Mouse (Mus musculus) midbrain, embryonic 12.5 days (tissue): ENCODE measurements around the gene Naa25. TPM values are rescaled to one million over a fixed set of nuclear protein-coding genes. Genes with fewer than 3 reads are reported as not detected.
A peak's percentile ranks its signal among the peaks of the same experiment; 100 is the strongest.
"Not testable (repeated sequence)": the region's sequence is repeated elsewhere in the genome, so short reads cannot be mapped to it uniquely, and the experiment has no call there.

Experiments
- ATAC-seq: fragments of 200-750 bp; cut with Nextera tagmentation; 2 replicates; pipeline ENCODE4 v1.8.0; 2017; ENCODE audit warnings: low read depth, moderate TSS enrichment, moderate library complexity; ENCODE audit not compliant: low FRiP score
- H3K27ac ChIP-seq: fragments of 300-500 bp; sonication (generic); replicated peaks from 2 replicates; pipeline ENCODE4 v1.5.1; 2016; ENCODE audit warnings: mild to moderate bottlenecking
- H3K27me3 ChIP-seq: fragments of 300-500 bp; sonication (generic); 2 replicates; pipeline ENCODE4 v1.6.1; 2016; ENCODE audit warnings: mild to moderate bottlenecking
- H3K36me3 ChIP-seq: fragments of 300-500 bp; sonication (generic); 2 replicates; pipeline ENCODE4 v1.6.1; 2016
- H3K4me1 ChIP-seq: fragments of 300-500 bp; sonication (generic); 2 replicates; pipeline ENCODE4 v1.6.1; 2016
- H3K4me2 ChIP-seq: fragments of 300-500 bp; sonication (generic); replicated peaks from 2 replicates; pipeline ENCODE4 v1.6.1; 2016; ENCODE audit warnings: mild to moderate bottlenecking, moderate library complexity
- H3K4me3 ChIP-seq: fragments of 300-500 bp; sonication (generic); 2 replicates; pipeline ENCODE4 v1.5.1; 2016; ENCODE audit warnings: mild to moderate bottlenecking
- H3K9ac ChIP-seq: fragments of 300-500 bp; sonication (generic); replicated peaks from 2 replicates; pipeline ENCODE4 v1.6.1; 2016; ENCODE audit warnings: mild to moderate bottlenecking, moderate library complexity
- H3K9me3 ChIP-seq: fragments of 300-500 bp; sonication (generic); 2 replicates; pipeline ENCODE4 v1.6.1; 2016; ENCODE audit warnings: mild to moderate bottlenecking
- WGBS: fragments of 180-500 bp; shearing (Covaris S2); methylation state at CpG from one replicate; pipeline ENCODE4 v1.1.7; 2016; 5-methylcytosine and 5-hydroxymethylcytosine counted together
- polyA plus RNA-seq: library from polyadenylated mRNA; unstranded; fragments of >200 nt; fragmentation: Nextera tagmentation; extraction: Ambion mirVana; gene quantifications from 2 replicates; pipeline ENCODE4 v1.2.1, GENCODE M21; 2016

Gene Naa25
- 46.0 and 48.3 TPM in 2 replicates for polyA plus RNA-seq

DNA sequence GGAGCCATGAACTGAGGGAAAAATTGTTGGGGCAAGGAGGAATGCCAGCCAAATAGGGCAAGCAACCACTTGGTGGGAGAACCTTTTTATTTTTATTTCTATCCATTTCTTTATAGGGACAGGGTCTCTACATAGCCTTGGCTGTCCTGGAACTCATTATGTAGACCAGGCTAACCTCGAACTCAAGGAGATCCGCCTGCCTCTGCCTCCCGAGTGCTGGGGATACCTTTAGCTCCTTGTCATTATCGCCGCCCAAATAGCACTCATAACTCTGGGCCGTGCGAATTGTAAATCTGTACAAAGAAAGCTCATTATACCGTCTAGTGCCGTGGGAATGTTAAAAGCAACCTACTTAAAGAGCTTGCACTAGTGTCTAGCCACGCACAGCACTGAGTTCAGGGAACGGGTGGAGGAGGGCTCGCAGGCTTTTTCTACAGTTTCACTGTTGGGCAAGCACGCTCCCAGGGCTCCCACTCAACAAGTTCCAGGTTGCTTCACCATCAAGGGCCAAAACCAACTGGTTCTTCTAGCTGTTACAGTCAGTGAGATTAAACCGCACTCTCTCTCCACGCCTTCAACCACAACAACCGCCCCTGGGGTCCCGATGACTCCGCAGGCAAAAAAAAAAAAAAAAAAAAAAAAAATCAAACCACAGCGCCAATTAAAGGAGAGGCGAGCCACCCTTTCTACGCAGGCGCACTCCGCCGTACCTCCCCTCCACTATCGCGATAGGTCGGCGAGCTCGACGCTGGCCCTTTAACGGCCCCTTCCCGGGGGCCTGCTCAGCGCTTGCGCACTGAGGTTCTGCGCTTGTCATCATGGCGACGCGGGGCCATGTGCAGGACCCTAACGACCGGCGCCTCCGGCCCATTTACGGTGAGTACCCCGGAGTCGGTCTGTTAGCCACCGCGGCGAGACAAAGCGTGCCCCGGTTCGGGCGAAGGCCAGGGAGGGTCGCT is at the start of gene Naa25:
TSS of gene Naa25 (plus strand) at position 750 of the 959 bp plus-strand sequence.
- H3K4me3 ChIP-seq = peak within 1 kb of the TSS; percentile 95
- peak; percentile 95 for ATAC-seq
- H3K4me2 ChIP-seq = peak within 1 kb of the TSS; percentile 95
- peak within 1 kb of the TSS; percentile 78 for H3K27ac ChIP-seq
- H3K4me1 ChIP-seq = peaks cover 25% of the 10 kb centered on the region
- peak within 1 kb of the TSS; percentile 79 for H3K9ac ChIP-seq
- WGBS = 11% methylated on average over 53 of the region's 53 CpGs
- no peaks in the 10 kb centered on the region for H3K9me3 ChIP-seq
- H3K27me3 ChIP-seq = no peaks in the 10 kb centered on the region
- peaks cover 4% of the 10 kb centered on the region; the same call in 1 of the 2 replicates for H3K36me3 ChIP-seq

DNA sequence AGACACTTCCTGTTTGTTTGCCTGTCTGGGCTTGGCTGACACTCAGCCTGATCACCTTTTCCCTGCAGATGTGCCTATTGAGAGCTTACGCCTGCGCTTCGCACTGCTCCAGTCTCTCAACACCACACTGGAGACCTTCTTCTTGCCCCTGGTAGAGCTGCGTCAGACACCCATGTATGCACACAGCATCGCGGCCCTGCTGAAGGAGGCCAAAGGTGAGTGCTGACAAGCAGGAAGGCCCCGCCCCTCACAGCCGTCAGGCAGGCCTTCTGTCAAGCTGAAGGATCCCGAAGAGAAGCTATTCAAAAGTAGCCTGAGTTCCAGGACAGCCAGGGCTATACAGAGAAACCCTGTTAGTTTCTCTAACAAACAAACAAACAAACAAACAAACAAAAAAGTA is 38.5 kb upstream of the Naa25 start:
- H3K9ac ChIP-seq = no peak overlapping the region

DNA sequence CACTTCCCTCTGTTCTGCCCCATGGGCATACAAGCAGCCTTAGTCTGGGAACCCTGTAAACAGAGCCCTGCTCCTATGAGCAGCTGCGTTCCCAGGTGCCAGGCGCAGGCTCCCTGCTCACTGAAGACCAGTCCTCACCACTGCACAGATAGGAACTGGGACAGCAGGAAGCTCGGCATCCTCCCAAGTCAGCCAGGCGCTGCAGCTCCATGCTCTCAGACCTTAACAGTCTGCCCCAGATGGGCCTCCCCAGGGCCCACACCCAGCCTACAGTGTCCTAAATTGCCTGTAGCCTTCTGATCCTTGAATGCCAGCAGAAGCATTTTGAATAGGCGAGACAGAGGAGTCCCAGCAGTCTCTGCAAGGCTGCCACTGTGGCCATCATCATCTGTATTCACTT is 36.0 kb upstream of the Naa25 start:
- WGBS = 90% methylated on average over 5 of the region's 5 CpGs
- ATAC-seq = no peak

More for the DNA sequence above, 38.5 kb upstream of the Naa25 start:
- Histone ChIP-seq H3K27ac (no peak overlapping the region), H3K4me1 (no peaks in the 10 kb centered on the region), H3K4me3 (no peak overlapping the region), H3K9me3 (no peaks in the 10 kb centered on the region), H3K4me2 (no peak overlapping the region), H3K36me3 (peaks cover 98% of the 10 kb centered on the region), H3K27me3 (no peaks in the 10 kb centered on the region)
- no peak for ATAC-seq
- WGBS = 76% methylated on average over 9 of the region's 9 CpGs

DNA sequence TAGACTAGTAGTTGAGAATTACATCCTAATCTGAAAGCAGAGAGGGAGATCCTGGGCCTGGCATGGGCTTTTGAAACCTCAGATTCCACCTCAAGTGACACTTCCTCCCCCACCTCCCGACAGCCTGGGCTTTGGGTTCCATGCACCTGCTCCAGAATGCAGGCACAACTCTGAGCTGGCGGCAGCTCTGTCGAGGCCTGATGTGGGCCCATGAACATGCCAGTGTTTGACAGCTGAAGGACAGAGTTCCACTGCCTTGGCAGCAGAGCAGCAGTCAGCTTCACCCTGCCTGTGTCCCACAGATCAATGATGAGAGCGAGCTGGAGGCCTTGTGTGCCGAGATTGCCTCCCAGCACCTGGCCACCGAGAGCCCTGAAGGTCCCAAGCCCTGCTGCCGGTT is 34.3 kb upstream of the Naa25 start:
- Histone ChIP-seq H3K9me3 (no peaks in the 10 kb centered on the region), H3K9ac (no peak overlapping the region), H3K27ac (no peak overlapping the region), H3K4me2 (no peak overlapping the region), H3K4me3 (no peak overlapping the region), H3K27me3 (no peaks in the 10 kb centered on the region), H3K4me1 (no peaks in the 10 kb centered on the region), H3K36me3 (peaks cover 96% of the 10 kb centered on the region)
- WGBS = 89% methylated on average over 7 of the region's 7 CpGs
- no peak for ATAC-seq

More for the DNA sequence above, 36.0 kb upstream of the Naa25 start:
- H3K36me3 ChIP-seq = peaks cover 97% of the 10 kb centered on the region
- H3K4me3 ChIP-seq = no peak overlapping the region
- no peak overlapping the region for H3K27ac ChIP-seq
- H3K9ac ChIP-seq = no peak overlapping the region
- no peaks in the 10 kb centered on the region for H3K4me1 ChIP-seq
- H3K9me3 ChIP-seq = no peaks in the 10 kb centered on the region
- H3K27me3 ChIP-seq = no peaks in the 10 kb centered on the region
- H3K4me2 ChIP-seq = no peak overlapping the region

DNA sequence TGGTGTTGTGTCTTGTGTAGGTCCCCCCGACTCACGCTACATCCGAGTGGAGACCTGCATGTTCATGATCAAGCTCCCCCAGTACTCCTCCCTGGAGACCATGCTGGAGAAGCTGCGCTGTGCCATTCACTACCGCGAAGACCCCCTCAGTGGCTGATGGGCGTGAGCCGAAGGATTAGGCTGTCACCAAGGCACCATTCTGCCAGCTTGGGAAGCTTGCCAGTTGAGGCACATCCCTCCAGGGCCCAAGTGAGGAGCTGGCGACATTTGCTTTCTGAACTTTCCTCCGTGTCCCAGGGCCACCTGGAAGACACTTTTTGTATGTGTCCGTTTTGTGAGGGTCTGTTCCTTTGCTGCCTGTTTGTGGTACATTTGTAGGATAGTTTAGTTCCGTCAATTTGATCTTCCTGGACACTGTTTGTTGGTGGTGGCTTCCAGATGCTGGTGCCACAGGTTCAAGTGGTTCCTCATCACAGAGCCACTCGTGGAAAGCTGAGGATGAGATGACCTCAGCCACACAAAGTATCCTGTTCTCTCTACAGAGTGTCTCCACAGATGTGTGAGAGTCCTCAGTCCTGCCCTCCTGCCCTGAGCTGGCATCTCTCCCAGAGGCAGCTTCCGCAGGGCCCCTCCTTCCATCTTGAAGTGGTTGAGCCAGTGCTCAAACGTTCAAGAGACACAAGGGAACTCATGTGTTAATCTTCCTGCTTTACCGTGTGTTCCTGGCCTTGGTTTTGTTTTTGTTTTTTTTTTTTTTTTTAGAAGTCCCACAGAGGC is 31.1 kb upstream of the Naa25 start:
- Histone ChIP-seq H3K9ac (no peak overlapping the region), H3K4me1 (no peaks in the 10 kb centered on the region), H3K9me3 (no peaks in the 10 kb centered on the region), H3K27ac (no peak overlapping the region), H3K36me3 (peaks cover 85% of the 10 kb centered on the region), H3K27me3 (no peaks in the 10 kb centered on the region), H3K4me2 (no peak overlapping the region), H3K4me3 (no peak overlapping the region)
- no peak for ATAC-seq
- 84% methylated on average over 16 of the region's 16 CpGs for WGBS

DNA sequence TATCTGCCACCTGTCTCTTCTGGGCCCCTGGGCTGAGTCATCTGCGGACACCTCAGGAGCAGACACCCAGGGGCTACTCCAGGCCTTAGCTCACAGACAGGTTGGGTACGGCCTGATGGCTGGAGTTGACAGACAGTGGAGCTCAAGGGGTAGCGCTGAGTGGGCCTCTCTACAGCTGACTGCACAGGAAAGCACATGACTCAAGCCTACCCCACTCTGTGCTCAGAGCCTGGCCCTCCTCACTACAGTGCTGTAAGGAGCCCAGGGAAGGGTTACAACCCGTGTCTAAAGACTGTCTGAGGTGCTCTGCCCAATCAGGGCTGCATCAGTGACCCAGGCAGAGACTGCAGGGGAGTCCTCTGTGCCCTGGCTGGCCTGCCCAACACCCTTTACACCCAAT is 30.5 kb upstream of the Naa25 start:
- ATAC-seq = no peak
- 91% methylated on average over 4 of the region's 4 CpGs for WGBS

DNA sequence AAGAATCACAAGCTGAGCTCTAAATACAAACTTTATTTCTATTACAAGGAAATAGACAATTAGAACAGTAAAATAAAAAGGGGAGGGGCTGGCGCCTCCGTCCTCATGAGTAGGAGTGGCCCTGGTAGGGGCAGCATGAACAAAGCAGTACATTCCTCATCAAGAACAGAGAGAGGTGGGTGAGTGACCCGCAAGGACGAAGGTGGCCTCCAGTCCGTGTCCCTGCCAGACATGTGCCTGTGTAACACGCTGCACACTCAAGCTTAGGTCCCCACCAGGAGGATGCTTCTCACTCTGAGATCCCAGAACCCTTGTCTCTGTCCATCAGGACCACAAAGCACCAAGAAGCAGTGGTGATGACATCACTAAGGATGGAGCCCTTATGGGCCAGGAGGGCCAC is 26.0 kb upstream of the Naa25 start:
- no peak overlapping the region for H3K4me3 ChIP-seq
- no peak overlapping the region for H3K9ac ChIP-seq
- peaks cover 78% of the 10 kb centered on the region for H3K36me3 ChIP-seq
- H3K27me3 ChIP-seq = no peaks in the 10 kb centered on the region
- no peak overlapping the region for H3K4me2 ChIP-seq
- no peaks in the 10 kb centered on the region for H3K4me1 ChIP-seq
- 95% methylated on average over 6 of the region's 6 CpGs for WGBS
- no peaks in the 10 kb centered on the region for H3K9me3 ChIP-seq
- no peak for ATAC-seq
- no peak overlapping the region for H3K27ac ChIP-seq

More for the DNA sequence above, 30.5 kb upstream of the Naa25 start:
- Histone ChIP-seq H3K9me3 (no peaks in the 10 kb centered on the region), H3K36me3 (peaks cover 85% of the 10 kb centered on the region), H3K9ac (no peak overlapping the region), H3K4me2 (no peak overlapping the region), H3K27me3 (no peaks in the 10 kb centered on the region), H3K27ac (no peak overlapping the region), H3K4me3 (no peak overlapping the region), H3K4me1 (no peaks in the 10 kb centered on the region)

DNA sequence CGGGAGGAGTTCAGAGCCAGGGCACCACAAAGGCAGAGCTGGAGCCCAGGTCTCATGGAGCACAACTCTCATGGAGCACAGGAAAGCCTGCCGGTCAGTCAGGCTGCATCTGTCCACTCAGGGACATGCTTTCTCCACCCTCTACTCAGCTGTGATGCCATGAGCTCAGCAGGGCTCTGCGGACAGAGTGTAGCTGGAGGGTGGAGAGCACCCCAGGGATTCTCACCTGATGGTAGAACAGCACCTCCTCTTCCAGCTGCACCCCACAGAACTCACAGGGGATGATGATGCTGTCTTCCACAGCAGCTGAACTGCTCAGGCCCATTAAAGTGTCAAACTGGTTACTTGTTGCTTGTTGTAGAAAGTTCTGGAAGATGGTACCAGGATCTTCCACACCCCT is 22.9 kb upstream of the Naa25 start:
- H3K4me2 ChIP-seq = no peak overlapping the region
- H3K9ac ChIP-seq = no peak overlapping the region
- H3K36me3 ChIP-seq = peaks cover 79% of the 10 kb centered on the region
- no peak for ATAC-seq
- no peak overlapping the region for H3K27ac ChIP-seq
- WGBS = 97% methylated on average over 3 of the region's 3 CpGs
- H3K27me3 ChIP-seq = no peaks in the 10 kb centered on the region
- H3K9me3 ChIP-seq = no peaks in the 10 kb centered on the region
- no peaks in the 10 kb centered on the region for H3K4me1 ChIP-seq
- no peak overlapping the region for H3K4me3 ChIP-seq

DNA sequence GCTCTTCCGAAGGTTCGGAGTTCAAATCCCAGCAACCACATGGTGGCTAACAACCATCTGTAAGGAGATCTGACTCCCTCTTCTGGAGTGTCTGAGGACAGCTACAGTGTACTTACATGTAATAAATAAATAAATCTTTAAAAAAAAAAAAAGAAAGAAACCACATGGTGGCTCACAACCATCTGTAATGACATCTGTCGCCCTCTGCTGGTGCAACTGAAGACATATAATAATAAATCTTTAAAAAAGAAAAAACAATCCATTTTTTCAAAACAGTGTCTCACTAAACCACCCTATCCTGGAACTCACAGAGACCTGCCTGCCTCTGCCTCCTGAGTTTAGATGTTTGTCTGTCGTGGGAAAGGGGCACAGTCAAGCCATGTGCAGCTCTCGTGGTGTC is 20.8 kb upstream of the Naa25 start:
- not testable (repeated sequence) for H3K4me1 ChIP-seq, H3K9me3 ChIP-seq, H3K9ac ChIP-seq, H3K27me3 ChIP-seq, H3K4me2 ChIP-seq, H3K4me3 ChIP-seq, ATAC-seq, H3K27ac ChIP-seq
- WGBS = 73% methylated on average over 5 of the region's 5 CpGs
- peaks cover 88% of the 10 kb centered on the region for H3K36me3 ChIP-seq

DNA sequence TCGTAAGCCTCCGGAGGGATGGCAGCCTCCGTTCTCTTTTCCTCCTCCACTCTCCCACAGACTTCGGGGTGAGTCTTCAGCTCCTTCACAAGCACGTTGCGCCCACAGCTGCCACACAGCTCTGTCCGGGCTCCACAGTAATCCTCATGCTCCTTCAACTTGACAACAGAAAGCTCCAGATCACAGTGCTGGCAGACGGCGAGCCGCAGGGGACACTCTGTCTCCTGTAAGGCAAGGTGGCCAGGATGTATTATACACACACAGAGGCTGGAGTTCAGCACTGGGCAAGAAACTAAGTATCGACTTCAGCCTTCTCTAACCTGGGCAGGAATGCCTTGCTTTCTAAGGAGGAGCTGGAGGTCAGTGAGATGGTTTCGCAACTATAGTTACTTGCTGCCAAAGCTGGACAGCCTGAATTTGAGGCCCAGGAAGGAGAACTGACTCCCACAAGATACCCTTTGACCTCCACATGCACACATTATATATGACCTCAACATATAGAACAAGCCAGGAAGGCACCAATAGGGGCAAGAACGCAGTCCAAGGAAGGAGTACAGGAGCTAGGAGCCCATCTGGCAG is 19.0 kb upstream of the Naa25 start:
- 95% methylated on average over 13 of the region's 13 CpGs for WGBS

DNA sequence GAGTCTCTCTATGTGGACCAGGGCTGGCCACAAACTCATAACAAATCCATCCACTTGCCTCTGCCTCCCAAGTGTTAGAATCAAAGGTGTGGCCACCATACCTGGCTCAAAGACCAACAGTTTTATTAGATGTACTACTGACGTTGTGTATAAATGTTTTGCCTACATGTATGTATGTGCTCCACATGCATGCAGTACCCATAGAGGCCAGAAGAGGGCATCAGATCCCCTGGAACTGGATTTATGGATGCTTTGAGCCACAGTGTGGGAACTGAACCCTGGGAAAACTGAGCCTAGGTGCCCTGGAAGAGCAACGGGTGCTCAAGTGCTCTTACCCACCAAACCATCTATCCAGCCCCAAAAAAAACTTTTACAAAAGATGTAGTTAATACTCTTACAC is 17.0 kb upstream of the Naa25 start:
- ATAC-seq = no peak
- H3K9ac ChIP-seq = no peak overlapping the region
- H3K9me3 ChIP-seq = peaks cover 8% of the 10 kb centered on the region; the same call in 1 of the 2 replicates
- peaks cover 59% of the 10 kb centered on the region for H3K36me3 ChIP-seq
- H3K27me3 ChIP-seq = no peaks in the 10 kb centered on the region
- H3K4me2 ChIP-seq = no peak overlapping the region
- WGBS = 96% methylated on average over 2 of the region's 2 CpGs
- H3K27ac ChIP-seq = no peak overlapping the region
- no peak overlapping the region for H3K4me3 ChIP-seq
- H3K4me1 ChIP-seq = peaks cover 14% of the 10 kb centered on the region

More for the DNA sequence above, 19.0 kb upstream of the Naa25 start:
- Histone ChIP-seq H3K9ac (no peak overlapping the region), H3K4me3 (no peak overlapping the region), H3K27ac (no peak overlapping the region), H3K36me3 (peaks cover 76% of the 10 kb centered on the region), H3K4me2 (no peak overlapping the region), H3K27me3 (no peaks in the 10 kb centered on the region), H3K9me3 (peaks cover 8% of the 10 kb centered on the region; the same call in 1 of the 2 replicates), H3K4me1 (peaks cover 8% of the 10 kb centered on the region; the same call in 1 of the 2 replicates)
- ATAC-seq = no peak
